Mouse (Mus musculus) C2C12 (cell line): ENCODE measurements around the gene Foxb1.

Source experiments
- CTCF ChIP-seq: IDR thresholded peaks from one replicate; pipeline ENCODE4 v1.5.1; 2011; ENCODE audit not compliant: control insufficient read depth, insufficient read depth, insufficient read length
- MYOD1 ChIP-seq: IDR thresholded peaks from one replicate; pipeline ENCODE4 v1.6.1; 2011; ENCODE audit warnings: low read depth; ENCODE audit not compliant: control insufficient read depth, insufficient read length
- MYOG ChIP-seq: IDR thresholded peaks from one replicate; pipeline ENCODE4 v1.6.1; 2011; ENCODE audit not compliant: control insufficient read depth, insufficient read length; ENCODE audit errors: extremely low read depth
- USF1 ChIP-seq: IDR thresholded peaks from one replicate; pipeline ENCODE4 v1.6.1; 2011; ENCODE audit warnings: low read depth, mild to moderate bottlenecking, control low read depth, moderate library complexity

DNA sequence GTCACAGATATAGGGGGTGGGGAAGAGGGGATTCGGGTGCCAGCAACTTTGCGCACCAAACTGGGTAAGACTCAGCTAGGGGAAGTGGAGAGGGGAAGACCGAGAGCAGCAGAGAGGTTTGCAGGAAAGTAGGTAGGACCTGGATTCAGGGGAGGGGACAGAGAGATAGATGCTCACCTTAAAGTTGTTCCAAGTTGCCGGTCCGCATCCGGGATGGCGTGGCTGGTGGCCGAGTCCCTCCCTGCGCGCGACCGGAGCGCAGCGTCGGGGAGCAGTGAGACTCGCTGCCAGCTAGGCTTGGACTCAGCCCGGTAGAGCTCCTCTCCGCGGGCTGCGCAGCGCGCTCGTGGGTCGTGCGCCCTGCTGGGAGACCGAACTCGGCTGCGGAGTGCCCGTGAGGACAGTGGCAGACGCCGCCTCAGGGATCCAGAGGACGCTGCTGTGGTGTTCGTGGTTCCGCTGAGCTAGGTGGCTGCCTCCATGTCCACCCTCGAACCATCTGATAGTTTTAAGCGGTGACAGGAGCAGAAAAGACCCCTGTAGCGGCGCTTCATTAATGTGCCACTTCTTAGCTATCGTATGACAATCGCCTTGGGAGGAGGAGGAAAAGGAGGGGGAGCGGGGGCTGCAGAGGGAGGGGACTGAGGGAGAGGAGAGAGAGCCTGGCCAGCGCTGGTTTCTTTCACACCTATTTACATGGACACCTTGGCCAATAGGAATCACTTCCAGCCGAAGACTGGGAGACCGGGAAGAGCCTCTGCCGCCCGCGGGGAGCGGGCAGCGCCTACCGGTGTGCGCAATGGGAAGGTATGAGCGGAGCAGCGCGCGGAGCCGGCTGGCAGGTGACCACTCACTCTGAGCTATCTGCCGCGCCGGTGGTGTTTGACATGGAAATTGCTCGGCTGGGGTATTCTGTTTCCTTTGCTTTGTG lies at the start of gene Foxb1:
- TF ChIP-seq CTCF (no peak), USF1 (no peak), MYOG (no peak), MYOD1 (no peak)
